Mouse (Mus musculus) embryonic facial prominence, embryonic 15.5 days (tissue): ENCODE results near the gene Cacna1s. TPM values are rescaled to one million over a fixed set of nuclear protein-coding genes. Genes with fewer than 3 reads are reported as not detected.

ENCODE experiments used
- ATAC-seq: fragments of 200-750 bp; cut with Nextera tagmentation; 2 replicates; pipeline ENCODE4 v1.8.0; 2017; ENCODE audit warnings: low read depth, moderate TSS enrichment; ENCODE audit not compliant: insufficient number of reproducible peaks, low FRiP score, low TSS enrichment
- H3K27ac ChIP-seq: fragments of 300-500 bp; sonication (generic); replicated peaks from 2 replicates; pipeline ENCODE4 v1.5.1; 2015; ENCODE audit warnings: mild to moderate bottlenecking, inconsistent platforms
- H3K27me3 ChIP-seq: fragments of 300-500 bp; sonication (generic); 2 replicates; pipeline ENCODE4 v1.6.1; 2015; ENCODE audit warnings: inconsistent platforms
- H3K36me3 ChIP-seq: fragments of 300-500 bp; sonication (generic); 2 replicates; pipeline ENCODE4 v1.6.1; 2015; ENCODE audit warnings: mild to moderate bottlenecking, inconsistent platforms
- H3K4me1 ChIP-seq: fragments of 300-500 bp; sonication (generic); 2 replicates; pipeline ENCODE4 v1.6.1; 2015; ENCODE audit warnings: inconsistent platforms
- H3K4me2 ChIP-seq: fragments of 300-500 bp; sonication (generic); replicated peaks from 2 replicates; pipeline ENCODE4 v1.6.1; 2015; ENCODE audit warnings: mild to moderate bottlenecking, inconsistent platforms
- H3K4me3 ChIP-seq: fragments of 300-500 bp; sonication (generic); replicated peaks from 2 replicates; pipeline ENCODE4 v1.5.1; 2015; ENCODE audit warnings: mild to moderate bottlenecking, inconsistent platforms
- H3K9ac ChIP-seq: fragments of 300-500 bp; sonication (generic); 2 replicates; pipeline ENCODE4 v1.6.1; 2015; ENCODE audit warnings: inconsistent platforms
- H3K9me3 ChIP-seq: fragments of 300-500 bp; sonication (generic); replicated peaks from 2 replicates; pipeline ENCODE4 v1.6.1; 2016; ENCODE audit warnings: inconsistent platforms
- WGBS: fragments of 180-500 bp; shearing (Covaris S2); methylation state at CpG from one replicate; pipeline ENCODE4 v1.1.7; 2015; 5-methylcytosine and 5-hydroxymethylcytosine counted together
- polyA plus RNA-seq: library from polyadenylated mRNA; unstranded; fragments of >200 nt; fragmentation: Nextera tagmentation; extraction: Ambion mirVana; gene quantifications from 2 replicates; pipeline ENCODE4 v1.2.1, GENCODE M21; 2015

Gene Cacna1s
- polyA plus RNA-seq, 1 experiment from 2014 or later, result 5.2 TPM

DNA sequence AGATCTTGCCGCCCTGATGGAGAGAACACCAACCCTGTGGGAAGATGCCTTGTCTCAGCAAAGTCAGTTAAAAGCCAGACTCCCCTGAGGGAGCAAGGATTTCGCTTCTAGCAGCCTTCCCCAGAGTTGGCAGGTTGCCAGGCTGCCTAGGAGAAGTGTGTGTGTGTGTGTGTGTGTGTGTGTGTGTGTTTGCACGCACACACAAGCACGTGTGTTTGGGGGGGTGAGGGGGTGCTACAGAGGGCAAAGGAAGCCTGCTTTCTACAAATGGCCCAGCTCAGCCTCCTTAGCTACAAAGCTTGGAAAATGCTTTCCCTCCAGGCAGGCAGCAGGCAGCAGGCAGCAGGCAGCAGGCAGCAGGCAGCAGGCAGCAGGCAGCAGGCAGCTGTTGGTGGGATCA lies 85.0 kb downstream of the Cacna1s start:
- WGBS, result under 1% methylated on average over 4 of the region's 4 CpGs
- ATAC-seq, result no peak
- Histone ChIP-seq H3K9me3 (no peaks in the 10 kb centered on the region), H3K36me3 (no peaks in the 10 kb centered on the region), H3K27me3 (no peaks in the 10 kb centered on the region), H3K27ac (peak overlapping the region; percentile 61), H3K9ac (no peak overlapping the region), H3K4me2 (peak overlapping the region; percentile 10; the same call in 1 of the 2 replicates), H3K4me3 (no peak overlapping the region), H3K4me1 (peaks cover 98% of the 10 kb centered on the region)

DNA sequence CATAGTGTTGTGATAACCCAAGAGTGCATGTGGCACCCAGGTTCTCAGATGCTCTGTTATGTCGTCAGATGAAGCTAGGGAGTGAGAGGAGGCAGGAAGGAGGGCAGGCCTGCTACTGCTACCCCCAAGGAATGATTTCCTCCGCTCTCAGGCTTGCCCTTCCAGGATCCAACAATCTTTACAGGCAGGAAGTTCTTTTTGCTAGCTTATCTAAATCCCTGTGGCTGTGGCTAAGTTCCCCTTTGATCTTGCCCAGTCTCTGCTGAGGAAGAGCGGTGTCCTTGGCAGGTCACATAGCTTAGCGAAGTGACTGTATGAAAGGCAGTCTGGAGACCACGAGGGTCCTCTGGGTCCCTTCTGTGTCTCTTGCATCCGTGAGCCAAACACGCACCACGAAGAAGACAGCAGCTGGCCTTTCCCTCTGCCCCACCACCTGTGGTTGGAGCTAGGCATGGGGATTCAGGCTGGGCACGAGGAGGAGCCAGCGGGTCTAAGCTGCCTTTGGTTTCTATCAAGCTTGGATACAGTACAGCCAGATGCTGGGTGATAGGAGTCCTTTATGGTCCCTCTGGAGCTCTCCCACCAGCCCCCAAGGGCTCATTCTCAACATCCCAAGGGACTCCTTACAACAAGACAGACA lies 85.8 kb downstream of the Cacna1s start:
- Histone ChIP-seq H3K27me3 (no peaks in the 10 kb centered on the region), H3K36me3 (no peaks in the 10 kb centered on the region), H3K27ac (peak overlapping the region; percentile 61), H3K4me1 (peaks cover 94% of the 10 kb centered on the region), H3K4me3 (no peak overlapping the region), H3K4me2 (no peak overlapping the region), H3K9me3 (no peaks in the 10 kb centered on the region), H3K9ac (no peak overlapping the region)
- ATAC-seq, result no peak
- 41% methylated on average over 10 of the region's 10 CpGs for WGBS

DNA sequence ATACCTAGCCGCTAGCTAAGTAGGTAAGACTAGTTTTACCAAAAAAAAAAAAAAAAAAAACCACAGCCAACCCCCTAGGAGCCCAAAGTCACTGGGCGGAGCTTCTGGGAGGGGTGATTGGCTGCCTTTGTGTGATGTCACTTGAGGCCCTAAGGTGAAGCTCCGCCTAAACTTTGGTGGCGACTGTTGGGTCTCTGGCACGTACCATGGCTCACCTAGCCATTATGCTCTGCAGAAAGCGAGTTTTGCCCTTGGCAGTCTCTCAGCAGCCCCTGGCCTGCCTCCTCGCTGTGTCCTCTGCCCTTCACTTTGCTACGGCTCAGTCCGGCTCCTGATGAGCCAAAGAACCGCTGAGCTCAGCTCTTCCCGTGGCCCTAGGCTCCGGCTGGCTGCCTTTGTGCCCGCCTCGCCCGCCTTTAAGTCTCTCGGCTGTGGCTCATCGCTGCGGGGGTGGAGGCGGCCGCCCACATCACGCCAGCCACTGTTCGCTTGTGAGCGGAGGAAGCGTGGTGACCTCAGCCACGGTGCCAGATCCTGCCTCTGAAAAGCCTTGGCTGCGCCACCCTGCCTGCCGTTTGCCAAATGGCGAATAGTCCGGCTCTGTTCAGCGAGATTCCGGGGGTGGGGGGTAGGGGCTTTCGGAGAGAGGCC lies 87.6 kb downstream of the Cacna1s start:
- Histone ChIP-seq H3K27ac (peak overlapping the region; percentile 85), H3K9me3 (no peaks in the 10 kb centered on the region), H3K9ac (peak overlapping the region; percentile 63), H3K36me3 (no peaks in the 10 kb centered on the region), H3K27me3 (no peaks in the 10 kb centered on the region), H3K4me2 (peak overlapping the region; percentile 88), H3K4me1 (peaks cover 76% of the 10 kb centered on the region), H3K4me3 (peak overlapping the region; percentile 54)
- under 1% methylated on average over 32 of the region's 32 CpGs for WGBS
- peak; percentile 53 for ATAC-seq

DNA sequence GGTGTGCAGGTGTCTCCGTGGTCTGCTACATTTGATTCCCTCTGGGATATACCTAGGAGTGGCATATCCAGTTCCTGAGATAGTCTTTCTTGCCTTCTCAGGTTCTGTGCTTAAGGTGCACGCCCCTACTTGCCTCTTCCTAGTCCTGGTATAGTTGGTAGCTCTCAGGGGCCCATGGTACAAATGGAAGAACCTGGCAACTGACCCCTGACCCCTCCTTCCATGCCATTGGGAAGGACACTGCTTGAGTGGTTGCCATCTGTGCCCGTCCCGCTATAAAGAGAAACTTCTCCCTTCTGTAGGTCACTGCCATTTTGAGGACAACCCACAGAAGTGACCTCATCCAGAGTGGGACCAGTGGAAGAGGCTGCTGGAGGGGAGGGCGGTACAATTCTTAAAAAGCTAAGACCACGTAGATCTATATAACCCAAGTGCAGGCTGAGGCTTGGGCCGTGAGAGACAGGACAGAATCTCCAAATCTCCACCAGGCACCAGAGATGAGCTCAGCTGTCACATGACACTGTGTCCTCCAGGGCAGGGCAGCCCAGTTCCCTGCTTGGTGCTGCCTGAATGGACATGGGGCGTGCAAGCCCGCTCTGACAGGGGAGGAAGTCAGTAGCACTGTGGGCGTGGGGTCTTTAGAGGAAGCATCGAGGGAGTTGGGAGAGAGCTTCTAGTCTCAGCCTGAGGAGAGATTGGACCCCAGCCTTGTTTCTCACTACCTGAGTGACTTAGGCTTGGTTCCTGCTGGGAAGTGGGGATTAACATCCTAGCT lies 88.8 kb downstream of the Cacna1s start:
- Histone ChIP-seq H3K9me3 (no peaks in the 10 kb centered on the region), H3K27me3 (no peaks in the 10 kb centered on the region), H3K27ac (no peak overlapping the region), H3K9ac (no peak overlapping the region), H3K36me3 (no peaks in the 10 kb centered on the region), H3K4me3 (no peak overlapping the region), H3K4me2 (no peak overlapping the region), H3K4me1 (peaks cover 63% of the 10 kb centered on the region)
- 76% methylated on average over 11 of the region's 11 CpGs for WGBS
- no peak for ATAC-seq

DNA sequence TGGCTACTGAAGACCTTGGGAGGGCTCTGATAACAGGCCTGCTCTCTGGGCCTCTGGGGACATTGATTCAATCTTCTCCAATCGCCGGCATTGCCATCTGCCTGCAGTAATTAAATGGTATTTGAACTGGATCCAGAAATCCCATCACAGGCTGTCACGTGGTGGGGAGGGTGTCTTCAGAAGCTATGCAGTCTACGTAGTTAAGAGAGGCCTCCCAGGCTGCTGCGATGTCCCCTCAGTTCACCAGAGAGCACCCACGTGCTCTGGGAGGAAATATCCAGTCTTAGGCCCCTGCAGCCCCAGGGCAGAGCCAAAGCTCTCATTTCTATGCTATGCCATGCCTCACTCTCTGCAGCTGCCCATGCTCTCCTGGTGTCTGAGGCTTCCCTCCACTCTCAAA lies 89.8 kb downstream of the Cacna1s start:
- no peaks in the 10 kb centered on the region for H3K9me3 ChIP-seq
- no peaks in the 10 kb centered on the region for H3K36me3 ChIP-seq
- ATAC-seq, result no peak
- H3K4me1 ChIP-seq, result peaks cover 53% of the 10 kb centered on the region
- H3K27me3 ChIP-seq, result no peaks in the 10 kb centered on the region
- no peak overlapping the region for H3K27ac ChIP-seq
- H3K4me3 ChIP-seq, result no peak overlapping the region
- 14% methylated on average over 6 of the region's 6 CpGs for WGBS
- H3K9ac ChIP-seq, result no peak overlapping the region
- H3K4me2 ChIP-seq, result no peak overlapping the region

DNA sequence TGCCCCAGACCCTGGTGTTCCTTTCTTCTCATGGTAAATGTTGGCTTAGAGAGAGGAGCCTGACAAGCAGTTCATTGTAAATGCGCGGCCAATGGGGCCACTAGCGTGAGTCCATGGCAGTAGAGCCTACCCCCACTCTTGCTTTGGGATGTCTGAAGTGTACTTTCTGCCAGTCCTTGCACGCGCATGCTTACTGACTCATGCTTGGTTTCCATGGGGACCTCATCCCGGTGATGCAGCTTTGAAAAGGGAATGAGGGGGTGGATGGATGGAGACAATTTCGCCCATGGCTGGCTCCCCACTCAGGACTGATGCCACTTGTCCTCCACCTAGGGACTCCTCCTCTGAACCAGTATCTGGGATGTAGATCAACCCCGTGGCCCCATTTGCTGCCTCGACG lies 91.0 kb downstream of the Cacna1s start:
- Histone ChIP-seq H3K4me3 (no peak overlapping the region), H3K9ac (no peak overlapping the region), H3K4me1 (peaks cover 42% of the 10 kb centered on the region), H3K36me3 (peaks cover 10% of the 10 kb centered on the region; the same call in 1 of the 2 replicates), H3K9me3 (no peaks in the 10 kb centered on the region), H3K4me2 (no peak overlapping the region), H3K27me3 (no peaks in the 10 kb centered on the region), H3K27ac (no peak overlapping the region)
- 90% methylated on average over 10 of the region's 10 CpGs for WGBS
- no peak for ATAC-seq

DNA sequence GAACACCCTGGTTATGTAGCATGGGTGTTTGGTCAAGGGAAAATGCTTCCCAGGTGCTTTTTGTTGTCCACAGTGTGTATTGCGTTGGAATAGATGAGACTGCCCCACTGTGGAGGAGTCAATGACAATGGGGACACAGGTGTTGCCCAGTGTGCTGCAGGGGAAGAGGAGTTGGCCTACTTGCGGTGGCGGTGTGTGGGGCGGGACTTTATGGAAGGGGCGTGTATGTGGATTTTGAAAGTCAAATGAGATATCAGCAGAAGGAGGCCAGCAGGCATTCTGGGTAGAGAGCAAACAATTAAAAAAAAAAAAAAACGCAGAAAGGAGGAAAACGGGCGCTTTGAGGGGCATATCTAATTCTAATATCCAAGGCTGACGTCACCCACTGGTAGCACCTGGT lies 97.2 kb downstream of the Cacna1s start:
- no peak for ATAC-seq
- H3K4me1 ChIP-seq, result peaks cover 7% of the 10 kb centered on the region
- H3K4me3 ChIP-seq, result no peak overlapping the region
- no peak overlapping the region for H3K9ac ChIP-seq
- no peaks in the 10 kb centered on the region for H3K9me3 ChIP-seq
- 64% methylated on average over 9 of the region's 9 CpGs for WGBS
- peaks cover 21% of the 10 kb centered on the region for H3K36me3 ChIP-seq
- no peak overlapping the region for H3K27ac ChIP-seq
- no peaks in the 10 kb centered on the region for H3K27me3 ChIP-seq
- H3K4me2 ChIP-seq, result no peak overlapping the region

DNA sequence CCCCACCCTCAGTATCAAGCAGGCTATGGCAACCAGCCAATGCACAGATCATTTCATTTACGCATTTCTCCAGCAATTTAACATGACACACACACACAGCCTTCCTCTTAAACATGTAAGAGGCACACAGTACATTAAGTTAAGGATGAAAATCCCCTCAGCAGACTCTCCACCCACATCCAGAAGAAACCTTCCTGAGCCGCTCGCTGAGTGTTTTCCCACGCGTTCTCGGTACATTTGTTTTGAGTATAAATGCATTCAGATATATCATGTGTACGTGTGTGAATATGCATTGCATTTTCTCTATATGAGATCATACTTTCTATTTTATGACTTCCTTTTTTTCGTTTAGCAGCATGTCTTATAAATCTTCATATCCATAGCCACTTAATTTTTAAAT lies 98.8 kb downstream of the Cacna1s start:
- no peak for ATAC-seq
- H3K4me3 ChIP-seq, result no peak overlapping the region
- no peak overlapping the region for H3K27ac ChIP-seq
- H3K4me2 ChIP-seq, result no peak overlapping the region
- 50% methylated on average over 8 of the region's 8 CpGs for WGBS
- no peaks in the 10 kb centered on the region for H3K9me3 ChIP-seq
- peaks cover 7% of the 10 kb centered on the region for H3K4me1 ChIP-seq
- no peak overlapping the region for H3K9ac ChIP-seq
- peaks cover 23% of the 10 kb centered on the region for H3K36me3 ChIP-seq
- no peaks in the 10 kb centered on the region for H3K27me3 ChIP-seq

DNA sequence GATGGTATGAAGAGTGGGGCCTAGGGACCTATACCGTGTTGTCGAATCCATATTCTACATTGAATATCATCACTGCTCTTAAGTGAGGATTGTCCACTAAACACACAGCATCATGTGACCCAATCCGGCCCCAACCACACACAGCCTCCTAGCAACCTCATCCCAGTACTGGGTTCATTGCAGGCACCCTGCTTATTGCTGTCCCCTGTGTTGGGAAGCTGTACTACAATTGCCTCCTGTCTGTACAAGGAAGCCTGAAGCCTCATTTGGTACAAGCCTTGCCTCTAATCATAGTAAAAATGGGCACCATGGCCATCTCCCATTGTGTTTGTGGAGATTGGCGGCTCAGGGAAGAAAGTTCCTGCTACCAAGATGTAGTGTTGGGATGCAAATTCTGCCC lies 103.8 kb downstream of the Cacna1s start:
- no peak overlapping the region for H3K27ac ChIP-seq
- no peak overlapping the region for H3K9ac ChIP-seq
- H3K36me3 ChIP-seq, result peaks cover 17% of the 10 kb centered on the region; the same call in 1 of the 2 replicates
- peaks cover 1% of the 10 kb centered on the region for H3K4me1 ChIP-seq
- H3K27me3 ChIP-seq, result no peaks in the 10 kb centered on the region
- H3K4me2 ChIP-seq, result no peak overlapping the region
- WGBS, result 96% methylated on average over 4 of the region's 4 CpGs
- no peak overlapping the region for H3K4me3 ChIP-seq
- no peak for ATAC-seq
- no peaks in the 10 kb centered on the region for H3K9me3 ChIP-seq

DNA sequence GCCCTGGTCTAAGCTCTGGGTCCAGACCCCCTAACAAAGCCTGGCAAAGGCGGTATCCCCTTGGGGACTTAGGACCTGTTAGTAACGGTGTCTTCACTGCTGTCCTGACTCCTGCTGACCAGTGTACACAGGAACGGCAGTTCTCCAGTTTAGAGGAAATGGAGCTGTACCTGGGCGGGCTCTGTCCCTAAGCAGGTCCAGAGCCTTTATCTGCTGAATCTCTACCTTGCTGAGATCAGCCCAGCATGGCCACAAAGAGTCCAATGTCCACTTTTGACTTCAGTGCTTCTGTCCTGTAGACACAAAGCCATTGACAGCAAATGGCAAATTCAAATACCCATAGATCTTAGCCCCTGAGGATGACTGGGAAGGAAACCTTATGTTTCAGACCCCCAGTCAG lies 104.4 kb downstream of the Cacna1s start:
- no peak overlapping the region for H3K27ac ChIP-seq
- H3K27me3 ChIP-seq, result no peaks in the 10 kb centered on the region
- H3K4me2 ChIP-seq, result no peak overlapping the region
- no peak overlapping the region for H3K4me3 ChIP-seq
- H3K36me3 ChIP-seq, result peaks cover 17% of the 10 kb centered on the region; the same call in 1 of the 2 replicates
- no peak overlapping the region for H3K9ac ChIP-seq
- no peaks in the 10 kb centered on the region for H3K9me3 ChIP-seq
- ATAC-seq, result no peak
- 90% methylated on average over 4 of the region's 4 CpGs for WGBS
- H3K4me1 ChIP-seq, result no peaks in the 10 kb centered on the region; the same call in 1 of the 2 replicates

DNA sequence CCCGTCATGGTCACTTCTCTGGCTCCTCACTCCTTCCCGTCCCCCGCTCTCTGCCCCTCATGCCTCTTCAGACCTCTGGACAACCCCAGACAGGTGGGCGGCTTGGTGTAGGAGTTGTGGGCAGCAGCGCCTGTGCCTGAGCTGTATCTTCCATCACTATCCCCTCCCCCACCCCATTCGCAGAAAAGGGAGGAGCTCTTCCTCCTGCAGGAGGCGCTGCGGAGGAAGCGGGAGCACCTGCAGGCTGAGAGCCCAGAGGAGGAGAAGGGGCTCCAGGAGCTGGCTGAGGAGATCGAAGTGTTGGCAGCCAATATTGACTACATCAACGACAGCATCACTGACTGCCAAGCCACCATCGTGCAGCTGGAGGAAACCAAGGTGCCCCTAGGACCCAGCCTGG lies 107.3 kb downstream of the Cacna1s start:
- H3K9ac ChIP-seq, result no peak overlapping the region
- no peak overlapping the region for H3K4me3 ChIP-seq
- H3K36me3 ChIP-seq, result peaks cover 20% of the 10 kb centered on the region; the same call in 1 of the 2 replicates
- no peak overlapping the region for H3K27ac ChIP-seq
- H3K4me2 ChIP-seq, result no peak overlapping the region
- H3K27me3 ChIP-seq, result no peaks in the 10 kb centered on the region
- no peaks in the 10 kb centered on the region for H3K9me3 ChIP-seq
- ATAC-seq, result no peak
- no peaks in the 10 kb centered on the region; the same call in 1 of the 2 replicates for H3K4me1 ChIP-seq
- 53% methylated on average over 12 of the region's 12 CpGs for WGBS
